Mouse (Mus musculus): Measurements from ENCODE around the gene Mvp. TPM values are rescaled to one million over a fixed set of nuclear protein-coding genes. Genes with fewer than 3 reads are reported as not detected.

Gene Mvp
- polyA plus RNA-seq, 1 experiment from 2014 or later: 3.0 TPM

Small RNA genes lying within 50 kb of the gene (microRNA-seq; reads per million reads assigned to microRNA genes)
- gene Gm44343: not detected

Other genes with a start within 250 kb of the Mvp start
- 1.3 and 2.6 TPM in 2 replicates for gene Gdpd3, start 248.3 kb downstream of the Mvp start, polyA plus RNA-seq (2015; fragmentation: Nextera tagmentation; extraction: Ambion mirVana)
- gene Ypel3, start 237.7 kb downstream of the Mvp start, polyA plus RNA-seq (2015; fragmentation: Nextera tagmentation; extraction: Ambion mirVana): 199 and 202 TPM in 2 replicates
- 0.73 and 0.86 TPM in 2 replicates for gene Tbx6, start 233.1 kb downstream of the Mvp start, polyA plus RNA-seq (2015; fragmentation: Nextera tagmentation; extraction: Ambion mirVana)
- gene Ppp4c, start 222.1 kb downstream of the Mvp start, polyA plus RNA-seq (2015; fragmentation: Nextera tagmentation; extraction: Ambion mirVana): 196 and 202 TPM in 2 replicates
- 32.8 and 40.4 TPM in 2 replicates for gene Fam57b, start 217.0 kb downstream of the Mvp start, polyA plus RNA-seq (2015; fragmentation: Nextera tagmentation; extraction: Ambion mirVana)
- gene 4930451I11Rik, start 183.0 kb downstream of the Mvp start, polyA plus RNA-seq (2015; fragmentation: Nextera tagmentation; extraction: Ambion mirVana): not detected in 2 replicates
- gene Doc2a, start 167.2 kb downstream of the Mvp start, polyA plus RNA-seq (2015; fragmentation: Nextera tagmentation; extraction: Ambion mirVana): 10.8 and 14.3 TPM in 2 replicates
- 25.6 and 28.1 TPM in 2 replicates for gene Hirip3, start 152.6 kb downstream of the Mvp start, polyA plus RNA-seq (2015; fragmentation: Nextera tagmentation; extraction: Ambion mirVana)
- 95.1 and 97.9 TPM in 2 replicates for gene Ino80e, start 152.2 kb downstream of the Mvp start, polyA plus RNA-seq (2015; fragmentation: Nextera tagmentation; extraction: Ambion mirVana)
- 55.3 and 65.6 TPM in 2 replicates for gene Taok2, start 129.9 kb downstream of the Mvp start, polyA plus RNA-seq (2015; fragmentation: Nextera tagmentation; extraction: Ambion mirVana)
- gene Tmem219, start 91.7 kb downstream of the Mvp start, polyA plus RNA-seq (2015; fragmentation: Nextera tagmentation; extraction: Ambion mirVana): 33.3 and 37.3 TPM in 2 replicates
- 131 and 132 TPM in 2 replicates for gene Kctd13, start 85.7 kb downstream of the Mvp start, polyA plus RNA-seq (2015; fragmentation: Nextera tagmentation; extraction: Ambion mirVana)
- gene Asphd1, start 65.0 kb downstream of the Mvp start, polyA plus RNA-seq (2015; fragmentation: Nextera tagmentation; extraction: Ambion mirVana): 4.8 and 8.5 TPM in 2 replicates
- 26.1 and 30.6 TPM in 2 replicates for gene Sez6l2, start 64.1 kb downstream of the Mvp start, polyA plus RNA-seq (2015; fragmentation: Nextera tagmentation; extraction: Ambion mirVana)
- 115 and 122 TPM in 2 replicates for gene Cdipt, start 38.7 kb downstream of the Mvp start, polyA plus RNA-seq (2015; fragmentation: Nextera tagmentation; extraction: Ambion mirVana)
- 0.45 and 1.2 TPM in 2 replicates for gene Cdiptos, start 38.5 kb downstream of the Mvp start, polyA plus RNA-seq (2015; fragmentation: Nextera tagmentation; extraction: Ambion mirVana)
- gene Pagr1b, start 1.9 kb upstream of the Mvp start, polyA plus RNA-seq (2015; fragmentation: Nextera tagmentation; extraction: Ambion mirVana): not detected in 2 replicates
- gene Pagr1a, start 2.7 kb upstream of the Mvp start, polyA plus RNA-seq (2015; fragmentation: Nextera tagmentation; extraction: Ambion mirVana): 22.9 and 39.8 TPM in 2 replicates
- 54.8 and 74.1 TPM in 2 replicates for gene Gm42742, start 6.5 kb upstream of the Mvp start, polyA plus RNA-seq (2015; fragmentation: Nextera tagmentation; extraction: Ambion mirVana)
- gene Prrt2, start 6.6 kb upstream of the Mvp start, polyA plus RNA-seq (2015; fragmentation: Nextera tagmentation; extraction: Ambion mirVana): 21.1 and 29.9 TPM in 2 replicates
- 57.9 and 58.8 TPM in 2 replicates for gene Maz, start 12.4 kb upstream of the Mvp start, polyA plus RNA-seq (2015; fragmentation: Nextera tagmentation; extraction: Ambion mirVana)
- 52.9 and 61.2 TPM in 2 replicates for gene Kif22, start 27.9 kb upstream of the Mvp start, polyA plus RNA-seq (2015; fragmentation: Nextera tagmentation; extraction: Ambion mirVana)
- not detected in 2 replicates for gene Zg16, start 72.7 kb upstream of the Mvp start, polyA plus RNA-seq (2015; fragmentation: Nextera tagmentation; extraction: Ambion mirVana)
- gene AI467606, start 76.7 kb upstream of the Mvp start, polyA plus RNA-seq (2015; fragmentation: Nextera tagmentation; extraction: Ambion mirVana): 1.5 and 1.9 TPM in 2 replicates
- 0.28 and 1.0 TPM in 2 replicates for gene Qprt, start 107.6 kb upstream of the Mvp start, polyA plus RNA-seq (2015; fragmentation: Nextera tagmentation; extraction: Ambion mirVana)
- gene Spn, start 123.2 kb upstream of the Mvp start, polyA plus RNA-seq (2015; fragmentation: Nextera tagmentation; extraction: Ambion mirVana): 0.09 TPM in 1 of 2 replicates, not detected in the other
- 88.2 and 91.0 TPM in 2 replicates for gene Cd2bp2, start 181.4 kb upstream of the Mvp start, polyA plus RNA-seq (2015; fragmentation: Nextera tagmentation; extraction: Ambion mirVana)
- gene Tbc1d10b, start 193.8 kb upstream of the Mvp start, polyA plus RNA-seq (2015; fragmentation: Nextera tagmentation; extraction: Ambion mirVana): 24.9 and 31.0 TPM in 2 replicates
- 4.1 and 8.3 TPM in 2 replicates for gene Mylpf, start 194.3 kb upstream of the Mvp start, polyA plus RNA-seq (2015; fragmentation: Nextera tagmentation; extraction: Ambion mirVana)
- 66.1 and 69.3 TPM in 2 replicates for gene Zfp553, start 218.4 kb upstream of the Mvp start, polyA plus RNA-seq (2015; fragmentation: Nextera tagmentation; extraction: Ambion mirVana)
- 18.8 and 26.5 TPM in 2 replicates for gene Sept1, start 218.5 kb upstream of the Mvp start, polyA plus RNA-seq (2015; fragmentation: Nextera tagmentation; extraction: Ambion mirVana)
- 59.1 and 66.6 TPM in 2 replicates for gene Zfp771, start 229.7 kb upstream of the Mvp start, polyA plus RNA-seq (2015; fragmentation: Nextera tagmentation; extraction: Ambion mirVana)
- 143 and 147 TPM in 2 replicates for gene Dctpp1, start 246.1 kb upstream of the Mvp start, polyA plus RNA-seq (2015; fragmentation: Nextera tagmentation; extraction: Ambion mirVana)

Data from forebrain, embryonic 16.5 days (tissue).